Mouse (Mus musculus): Measurements from ENCODE around the gene Gpat3.

Gene Gpat3

DNA sequence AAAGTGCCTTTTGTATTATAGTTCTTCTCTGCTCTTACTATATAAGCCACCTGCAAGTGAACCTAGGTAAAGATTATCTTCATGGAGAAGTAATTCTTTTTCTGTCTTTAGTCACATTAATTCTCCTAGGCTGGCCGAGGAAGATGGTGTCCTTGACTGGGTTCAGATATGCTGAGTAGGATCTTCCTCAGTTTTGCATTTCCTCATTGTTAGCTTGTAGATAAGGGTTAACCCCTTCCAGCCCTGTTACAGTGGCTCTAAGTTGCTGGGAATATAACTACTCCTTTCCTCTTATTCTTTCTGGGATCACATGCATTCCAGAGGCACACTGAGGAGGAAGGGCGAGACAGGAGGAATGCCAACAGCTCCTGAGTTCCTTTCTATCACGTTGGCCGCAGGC lies 15.6 kb downstream of the Gpat3 start:
- no peak for DNase-seq (ENCODE audit: low spot score)

DNA sequence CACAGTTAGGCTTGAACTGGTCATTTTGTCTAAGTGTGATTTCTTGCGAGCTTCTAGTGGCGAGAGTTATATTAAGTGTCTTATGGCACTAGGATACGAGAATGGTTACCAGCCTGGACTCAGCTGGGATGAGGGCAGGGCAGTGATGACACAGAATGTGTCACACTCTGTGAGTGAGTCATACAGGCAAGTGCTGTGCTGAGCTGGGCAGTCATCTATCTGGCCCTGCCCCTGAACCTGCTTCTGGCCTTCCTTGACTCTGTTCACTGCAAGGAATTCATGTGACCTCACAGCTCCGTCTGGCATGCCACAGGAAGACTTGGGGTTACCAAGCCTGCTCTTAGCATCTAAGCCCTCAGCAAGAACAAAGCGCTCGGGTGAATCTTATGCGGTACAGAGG lies 16.3 kb downstream of the Gpat3 start:
- no peak for DNase-seq (ENCODE audit: low spot score)

DNA sequence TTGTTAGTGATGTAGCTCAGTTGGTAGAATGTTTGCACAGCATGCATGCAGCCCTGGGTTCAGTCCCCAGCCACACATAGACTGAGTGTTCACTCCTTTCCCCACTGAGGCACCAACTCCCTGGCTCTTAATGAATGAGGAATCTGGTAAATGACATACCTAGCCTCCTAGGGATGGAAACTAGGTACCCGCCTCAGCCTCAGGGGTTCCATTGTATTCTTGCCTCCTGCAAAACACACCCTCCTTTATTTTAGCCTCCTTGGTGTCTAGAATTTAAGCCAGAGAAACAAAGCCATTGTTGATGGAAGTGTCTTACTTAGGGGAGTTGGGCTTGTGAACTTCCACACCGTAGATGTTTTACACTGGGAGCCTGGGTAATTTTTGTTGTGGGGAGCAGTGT lies 17.6 kb downstream of the Gpat3 start:
- DNase-seq (ENCODE audit: low spot score): no peak

DNA sequence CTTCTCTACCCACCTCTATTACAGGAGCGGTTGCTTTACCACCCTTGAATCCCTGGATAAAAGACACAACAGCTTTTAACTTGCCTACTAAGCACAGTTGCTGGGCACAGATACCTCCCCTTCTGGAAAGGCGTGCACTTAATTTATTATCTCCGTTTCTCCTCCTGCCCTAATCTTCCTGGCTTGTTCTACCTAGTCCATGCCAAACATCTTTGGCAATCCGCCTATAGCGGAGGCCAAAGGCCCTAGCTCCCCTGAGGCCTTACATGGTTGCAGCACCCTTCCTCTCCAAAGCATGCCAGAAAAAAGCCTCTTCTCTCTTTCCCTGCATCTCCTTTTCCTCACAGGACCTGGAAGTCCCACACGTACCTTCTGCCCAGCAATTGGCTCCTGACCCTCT lies 18.9 kb downstream of the Gpat3 start:
- no peak for DNase-seq (ENCODE audit: low spot score)

DNA sequence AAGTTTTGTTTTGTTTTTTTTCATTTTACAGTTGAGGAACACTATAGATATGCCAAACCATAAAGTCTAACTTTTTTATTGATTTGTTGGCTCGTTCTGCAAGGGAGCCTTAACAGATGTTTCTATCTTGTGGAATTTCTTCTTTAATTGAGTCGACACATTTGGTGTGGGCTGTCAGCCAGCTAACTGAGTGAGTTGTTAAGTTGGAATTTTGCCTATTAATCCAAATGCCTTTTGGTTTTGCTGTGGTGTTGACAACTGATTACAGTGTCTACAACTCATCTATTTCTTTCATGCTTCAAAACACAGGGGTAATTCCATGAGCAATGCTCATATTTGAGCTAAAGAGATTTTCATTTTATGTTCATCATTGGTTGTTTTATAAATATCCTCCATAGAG lies 20.7 kb downstream of the Gpat3 start:
- no peak for DNase-seq (ENCODE audit: low spot score)

DNA sequence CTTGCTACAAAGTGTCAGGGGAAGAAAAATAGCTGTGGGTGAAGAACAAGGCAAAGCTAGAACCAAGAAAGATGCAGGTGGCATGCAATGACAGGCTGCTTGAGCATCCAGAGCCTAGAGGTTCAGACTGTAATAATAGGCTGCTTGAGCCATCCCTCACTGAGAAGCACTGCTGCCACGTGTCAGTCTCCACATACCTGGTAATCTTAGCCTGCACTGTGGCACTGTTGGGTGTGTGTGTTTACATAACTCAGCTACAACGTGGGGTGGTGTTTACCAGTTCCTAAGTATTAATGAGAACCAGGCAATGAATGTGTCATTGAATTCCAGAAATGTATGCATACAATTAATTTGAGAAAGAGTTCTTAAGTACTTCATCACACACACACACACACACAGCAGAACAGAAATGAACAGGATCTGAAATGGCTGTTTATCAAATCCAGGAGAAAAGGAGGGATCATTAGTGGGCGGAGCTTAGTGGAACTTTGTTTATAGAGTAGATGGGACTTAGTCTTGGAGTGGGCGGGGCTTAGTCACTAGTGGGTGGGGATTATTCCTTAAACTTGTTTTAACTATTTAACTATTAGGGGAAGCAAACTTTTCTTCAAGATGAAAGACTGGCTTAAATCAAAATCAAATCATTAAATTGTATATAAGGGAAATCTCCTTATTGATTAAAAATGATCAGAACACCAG lies 23.8 kb downstream of the Gpat3 start:
- no peak for DNase-seq (ENCODE audit: low spot score)

DNA sequence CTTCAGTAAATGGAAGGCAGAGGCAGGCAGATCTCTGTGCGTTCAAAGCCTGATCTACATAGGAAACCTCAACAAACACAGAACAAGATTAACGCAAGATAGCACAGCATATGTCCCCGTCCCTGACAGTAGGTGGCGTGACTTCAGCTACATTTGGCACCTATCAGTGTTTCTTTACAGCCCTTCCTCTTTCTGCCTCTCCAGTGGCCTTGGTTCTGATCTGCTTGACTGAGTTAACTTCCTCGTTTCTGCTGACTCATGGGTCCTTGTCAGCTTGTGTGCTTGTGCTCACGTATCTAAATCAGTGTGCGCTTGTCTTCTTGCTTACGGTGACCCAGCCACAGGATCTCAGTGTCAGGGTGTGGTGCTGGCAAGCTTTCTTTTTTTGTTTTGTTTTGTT lies 26.5 kb downstream of the Gpat3 start:
- DNase-seq (ENCODE audit: low spot score): no peak

DNA sequence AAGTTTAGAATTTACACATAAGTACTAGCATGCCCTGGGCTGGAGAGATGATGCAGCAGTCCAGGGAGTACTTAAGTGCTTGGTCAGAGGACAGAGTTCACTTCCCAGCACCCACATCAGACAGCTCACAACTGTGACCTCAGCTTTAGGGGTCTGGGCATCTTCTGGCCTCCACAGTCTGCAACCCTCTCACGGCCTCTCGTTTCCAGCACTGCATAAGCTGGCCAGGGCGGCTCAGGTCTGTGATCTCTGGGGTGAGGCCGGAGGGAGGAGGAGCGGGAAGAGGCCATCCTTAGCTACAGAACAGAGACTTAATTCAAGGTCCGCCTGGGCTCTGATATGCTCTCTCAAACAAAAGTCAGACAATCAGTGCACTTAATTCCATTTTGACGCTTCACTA lies 29.2 kb downstream of the Gpat3 start:
- no peak for DNase-seq (ENCODE audit: low spot score)

DNA sequence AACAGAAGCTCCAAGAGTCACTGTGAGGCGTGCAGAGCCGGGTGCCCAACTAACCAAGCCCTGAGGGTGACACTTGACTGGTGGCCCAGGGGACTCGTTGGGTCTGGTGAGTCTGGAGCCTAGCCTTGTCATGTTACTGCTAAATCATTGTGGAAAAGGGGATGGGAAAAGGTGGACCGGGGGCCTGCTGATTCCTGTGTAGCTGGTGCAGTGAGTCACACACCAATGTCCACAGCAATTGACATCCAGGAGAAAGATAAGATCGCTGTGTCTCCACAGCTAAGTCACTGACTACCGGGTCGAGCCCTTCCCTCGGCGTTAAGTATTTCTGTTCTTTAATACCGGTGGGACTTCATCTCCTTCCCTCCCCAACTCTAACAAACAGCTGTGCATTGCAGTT lies 29.7 kb downstream of the Gpat3 start:
- no peak for DNase-seq (ENCODE audit: low spot score)

DNA sequence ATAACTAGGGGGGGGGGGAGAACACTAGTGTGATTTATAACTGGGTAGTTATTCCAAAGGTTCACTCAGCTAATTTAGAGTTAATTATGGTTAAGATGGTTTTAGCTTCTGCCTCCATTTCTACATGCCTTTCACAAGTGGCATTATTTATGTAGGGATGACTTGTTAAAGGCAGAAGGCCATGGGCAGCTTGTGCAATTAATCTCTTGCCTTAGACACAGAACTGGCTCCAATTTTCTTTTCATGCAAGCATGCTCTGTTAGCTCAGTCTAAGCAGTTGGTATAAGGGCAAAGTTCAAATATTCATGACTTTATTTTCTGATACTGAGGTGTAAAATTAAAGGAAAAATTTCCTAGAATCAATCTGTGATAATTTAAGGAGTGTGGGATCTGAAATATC lies 31.5 kb downstream of the Gpat3 start:
- no peak for DNase-seq (ENCODE audit: low spot score)

DNA sequence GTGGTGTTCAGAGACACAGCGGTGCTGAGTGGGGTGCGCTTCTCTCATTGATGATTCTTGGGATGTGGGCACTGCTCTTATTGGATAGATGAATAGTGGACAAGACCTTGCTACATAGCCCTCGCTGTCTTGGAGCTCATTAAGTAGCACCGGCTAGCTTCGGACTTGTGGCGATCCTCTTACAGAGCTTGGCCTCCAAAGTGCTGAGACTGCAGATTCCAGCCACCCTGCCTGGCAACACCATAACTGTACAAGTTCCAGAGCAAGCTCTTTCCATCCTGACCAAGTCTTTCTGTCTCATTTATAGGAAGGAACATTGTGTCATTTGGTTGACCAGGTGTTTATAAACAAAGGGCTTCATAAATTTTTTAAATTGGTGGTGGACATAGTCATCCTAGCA lies 39.7 kb downstream of the Gpat3 start:
- no peak for DNase-seq (ENCODE audit: low spot score)

DNA sequence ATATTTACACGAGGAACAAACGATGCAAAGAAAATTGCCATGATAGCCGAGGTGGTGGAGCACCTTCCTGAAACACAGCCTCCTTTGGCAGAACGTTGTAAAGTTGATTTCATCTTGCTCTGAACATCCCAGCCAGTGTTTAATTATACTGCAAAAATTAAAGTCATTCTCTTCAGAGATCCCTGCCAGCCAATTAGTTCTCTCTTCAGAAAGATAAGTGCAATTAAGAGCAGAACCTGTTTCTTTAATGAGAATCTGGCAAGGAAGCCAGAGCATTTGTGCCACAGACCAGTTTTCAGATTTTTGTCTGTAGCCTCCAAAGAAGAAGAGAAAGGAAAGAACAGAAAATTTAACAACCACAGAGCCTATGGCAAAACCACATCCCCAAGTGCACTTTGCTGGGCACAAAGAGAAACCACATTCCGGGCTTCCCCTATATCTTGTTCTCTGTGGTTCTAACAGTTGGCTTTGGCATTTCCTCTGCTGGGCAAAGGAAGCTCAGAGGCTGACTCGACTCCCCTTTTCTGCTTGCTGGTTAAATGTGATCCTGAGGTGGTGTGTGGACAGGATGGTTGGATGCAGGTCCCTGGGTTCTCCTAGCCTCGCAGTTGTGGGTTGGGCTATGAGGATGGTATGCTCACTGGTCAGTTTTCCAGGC lies 40.9 kb downstream of the Gpat3 start:
- no peak for DNase-seq (ENCODE audit: low spot score)

DNA sequence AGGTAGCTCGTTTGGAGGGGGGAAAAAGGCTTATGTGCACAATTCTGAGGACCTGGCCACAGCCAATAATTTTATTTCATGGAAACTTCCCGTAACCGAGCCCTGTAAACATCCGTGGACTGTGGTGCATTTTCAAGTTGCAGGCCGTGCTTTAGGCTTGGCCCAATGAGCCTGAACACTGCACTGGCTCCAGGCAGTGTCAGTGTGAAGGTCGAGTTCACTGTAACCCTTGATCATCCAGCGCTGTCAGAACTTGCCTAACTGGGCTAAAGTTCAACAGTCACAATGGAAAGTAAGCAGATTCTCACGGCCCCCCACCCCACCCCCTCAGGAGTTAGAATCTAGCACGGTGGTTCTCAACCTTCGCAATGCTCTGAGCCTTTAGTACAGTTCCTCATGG lies 50.7 kb downstream of the Gpat3 start:
- no peak for DNase-seq (ENCODE audit: low spot score)

DNA sequence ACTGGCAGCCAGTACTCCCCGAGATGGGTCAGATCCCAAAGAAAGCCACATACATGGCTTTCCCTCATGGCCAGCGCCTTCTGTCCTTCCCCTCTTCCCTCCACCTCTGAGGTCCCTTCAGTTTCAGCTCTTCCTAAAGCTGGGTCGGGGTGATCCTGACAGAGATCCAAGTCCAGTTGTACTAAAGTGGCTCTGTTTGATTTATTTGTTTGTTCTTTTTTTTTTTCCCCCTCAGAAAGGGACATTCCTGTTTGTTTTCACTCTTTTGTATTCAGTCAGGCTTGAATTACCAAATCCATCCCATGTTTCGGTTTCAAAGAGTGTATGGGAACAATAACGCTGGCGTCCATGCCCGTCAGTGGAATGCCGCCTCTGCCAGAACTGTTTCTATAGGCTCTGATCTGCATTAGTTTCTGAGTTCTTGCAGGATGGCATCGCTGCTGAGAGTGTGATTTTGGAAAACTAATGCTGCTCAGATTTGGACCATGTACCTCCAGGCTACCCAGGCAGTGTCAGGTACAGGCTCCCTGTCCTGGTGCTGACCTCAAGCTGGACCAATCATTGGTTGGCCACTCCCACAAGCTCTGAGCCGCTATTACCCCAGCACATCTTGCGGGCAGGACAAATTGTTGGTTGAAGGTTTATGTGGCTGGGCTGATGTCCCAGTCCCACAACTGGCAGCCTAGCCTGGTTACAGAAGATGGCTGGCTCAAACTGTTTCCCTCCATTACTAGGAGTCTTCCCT lies 54.4 kb downstream of the Gpat3 start:
- DNase-seq (ENCODE audit: low spot score): no peak

DNA sequence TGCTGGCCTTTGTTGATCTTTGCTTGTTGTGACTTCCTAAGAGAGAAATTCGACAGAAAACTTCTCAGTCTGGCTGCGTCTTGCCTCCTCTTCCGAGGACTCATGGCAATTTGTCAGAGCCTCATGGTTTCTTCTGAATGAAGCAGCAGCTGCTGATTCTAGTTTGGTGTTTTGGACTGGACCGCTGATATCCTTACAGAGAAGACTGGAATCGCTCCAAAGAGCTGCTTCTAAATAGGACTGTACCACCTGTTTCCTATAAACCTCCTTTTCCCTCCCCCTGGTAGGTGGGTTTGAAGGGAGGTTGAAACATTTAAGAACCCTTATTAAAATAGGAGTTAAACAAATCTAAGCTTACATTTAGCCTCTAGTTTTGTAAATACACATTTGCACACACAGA lies 55.5 kb downstream of the Gpat3 start:
- no peak for DNase-seq (ENCODE audit: low spot score)

DNA sequence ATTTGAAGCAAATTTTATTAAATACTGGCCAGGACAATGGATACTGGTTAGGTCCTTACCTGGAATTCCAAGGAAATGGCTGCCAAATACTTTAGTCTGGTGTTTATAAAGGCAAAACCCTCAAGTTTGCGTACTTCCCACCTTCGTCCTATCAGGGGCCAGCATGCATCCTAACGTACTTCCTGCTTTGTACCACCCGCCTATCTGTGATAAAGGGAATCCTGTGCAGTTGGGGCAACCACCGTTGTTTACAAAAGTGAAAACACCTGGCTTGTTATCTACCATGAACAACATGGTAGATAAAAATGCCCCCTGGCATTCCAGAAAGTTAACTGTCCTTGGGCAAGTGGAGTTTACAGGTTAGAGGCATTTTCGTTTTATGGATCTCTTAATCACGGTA lies 63.0 kb downstream of the Gpat3 start:
- DNase-seq (ENCODE audit: low spot score): no peak

DNA sequence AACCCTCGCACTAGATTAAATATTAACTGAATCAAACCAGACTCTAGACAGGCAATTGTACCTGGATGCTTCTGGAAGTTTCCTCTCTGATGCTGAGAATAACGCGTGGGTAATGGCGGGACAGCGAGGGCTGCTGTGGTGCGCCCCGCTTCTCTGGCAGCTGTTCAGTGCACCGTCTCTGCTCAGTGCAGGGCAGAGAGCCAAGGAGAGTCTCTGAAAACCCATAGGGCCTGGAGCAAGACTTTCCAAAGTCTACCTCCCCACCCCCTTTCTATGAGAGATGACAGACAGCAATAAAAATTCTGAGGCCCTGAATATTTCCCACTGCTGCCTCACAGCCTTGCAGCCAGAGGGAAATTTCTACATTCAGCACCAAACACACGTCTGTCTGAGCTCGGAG lies 63.4 kb downstream of the Gpat3 start:
- DNase-seq (ENCODE audit: low spot score): no peak

DNA sequence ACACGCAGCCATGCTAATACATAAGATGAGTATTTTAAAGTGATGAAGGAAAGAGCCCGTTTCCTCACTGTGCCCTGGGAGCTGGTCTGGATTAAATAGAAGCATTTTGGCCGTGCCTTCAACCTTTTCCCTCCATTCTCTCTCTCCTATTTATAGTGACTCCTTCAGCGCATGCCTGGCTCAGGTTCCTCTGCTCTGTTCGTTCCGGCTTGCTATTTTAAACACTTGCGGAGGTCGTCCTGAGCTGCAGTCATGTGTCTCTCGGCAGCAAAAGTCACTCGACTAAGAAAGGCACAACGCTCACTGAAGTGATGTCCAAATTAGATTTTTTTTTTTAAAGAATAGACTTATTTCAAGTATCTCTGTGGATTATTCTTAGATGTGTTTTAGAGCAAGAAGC lies 64.2 kb downstream of the Gpat3 start:
- no peak for DNase-seq (ENCODE audit: low spot score)

DNA sequence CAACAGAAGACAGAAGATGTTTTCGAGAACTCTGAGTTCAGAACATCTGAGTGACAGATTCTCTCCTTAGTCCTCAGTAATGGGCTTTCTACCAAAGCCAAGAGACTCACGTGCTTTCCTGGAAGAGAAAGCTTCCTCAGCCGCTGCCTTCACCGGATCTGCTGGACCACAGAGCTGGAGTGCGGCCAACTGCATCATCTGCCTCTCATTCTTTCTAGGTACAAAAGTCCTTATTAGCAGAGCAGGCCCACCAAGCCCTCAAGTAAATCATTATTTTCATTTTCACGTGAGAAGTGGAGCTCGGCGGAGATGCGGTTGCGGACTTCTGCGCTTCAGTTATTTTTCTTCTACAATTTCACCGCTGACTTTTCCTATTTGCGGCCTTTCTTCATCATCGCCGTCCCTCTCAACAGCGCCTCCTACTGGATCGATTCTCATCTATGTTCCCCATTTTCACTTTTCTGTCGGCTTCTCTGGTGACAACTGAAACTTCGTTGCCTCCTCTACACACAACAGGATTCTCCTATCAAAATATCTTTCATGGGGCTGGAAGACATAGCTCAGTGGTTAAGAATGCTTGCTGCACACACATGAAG lies 66.1 kb downstream of the Gpat3 start:
- DNase-seq (ENCODE audit: low spot score): no peak

DNA sequence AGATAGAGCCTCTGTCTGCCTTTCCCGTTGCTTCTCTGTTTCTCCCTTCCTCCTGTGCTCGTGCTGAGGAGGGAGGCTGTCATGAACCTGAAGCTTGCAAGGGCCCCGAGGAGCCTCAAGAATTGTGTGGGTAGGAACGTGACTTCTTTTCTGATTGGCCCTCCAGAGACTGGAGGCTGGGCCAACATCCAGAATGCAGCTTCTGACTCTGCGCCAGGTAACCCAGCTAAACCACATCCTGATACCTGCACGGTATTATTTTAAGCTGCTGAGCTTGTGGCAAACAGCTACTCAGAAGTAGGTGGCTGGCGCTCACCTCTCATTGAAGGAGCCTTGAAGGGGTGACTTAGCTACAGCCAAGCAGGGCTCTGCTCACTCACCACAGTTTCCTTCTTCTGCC lies 66.9 kb downstream of the Gpat3 start:
- DNase-seq (ENCODE audit: low spot score): no peak

DNA sequence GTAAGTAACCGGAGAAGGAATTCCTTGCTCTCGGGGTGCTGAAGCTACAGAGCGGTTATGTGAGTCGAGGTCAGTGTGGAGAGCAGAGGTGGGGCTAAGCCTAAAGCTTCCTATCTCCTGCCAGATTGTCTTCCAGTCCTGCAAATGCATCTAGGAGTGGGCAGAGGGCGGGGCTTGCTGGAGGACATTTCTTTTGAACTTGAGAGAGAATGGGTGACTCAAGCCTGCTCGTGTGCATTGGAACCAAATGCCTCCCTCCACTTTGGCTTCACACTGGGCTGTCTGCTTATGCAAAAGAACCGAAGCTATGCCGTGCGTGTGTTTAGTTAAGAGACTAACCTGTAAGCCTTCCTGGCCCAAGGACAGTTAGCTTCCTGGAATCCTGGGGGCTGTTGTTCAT lies 67.8 kb downstream of the Gpat3 start:
- DNase-seq (ENCODE audit: low spot score): no peak

DNA sequence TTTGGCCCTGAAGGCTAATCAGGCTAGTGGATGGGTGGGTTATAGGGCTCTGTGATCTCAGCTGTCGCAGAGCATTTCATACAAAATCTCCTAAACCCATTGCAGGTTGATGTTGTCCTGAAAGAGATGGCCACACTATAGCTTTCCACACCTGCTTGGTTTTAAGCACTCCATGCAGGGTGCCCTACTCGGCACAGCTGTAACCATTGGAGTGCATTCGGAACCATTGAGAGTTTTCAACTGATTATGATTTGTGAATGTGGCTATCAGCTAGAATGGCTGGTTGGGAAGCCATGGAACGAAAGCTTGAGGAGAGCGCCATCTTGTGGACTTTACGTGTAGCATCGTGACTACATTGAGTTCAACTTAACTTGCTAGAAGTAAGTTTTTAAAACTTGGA lies 69.5 kb downstream of the Gpat3 start:
- DNase-seq (ENCODE audit: low spot score): peak; percentile 22

DNA sequence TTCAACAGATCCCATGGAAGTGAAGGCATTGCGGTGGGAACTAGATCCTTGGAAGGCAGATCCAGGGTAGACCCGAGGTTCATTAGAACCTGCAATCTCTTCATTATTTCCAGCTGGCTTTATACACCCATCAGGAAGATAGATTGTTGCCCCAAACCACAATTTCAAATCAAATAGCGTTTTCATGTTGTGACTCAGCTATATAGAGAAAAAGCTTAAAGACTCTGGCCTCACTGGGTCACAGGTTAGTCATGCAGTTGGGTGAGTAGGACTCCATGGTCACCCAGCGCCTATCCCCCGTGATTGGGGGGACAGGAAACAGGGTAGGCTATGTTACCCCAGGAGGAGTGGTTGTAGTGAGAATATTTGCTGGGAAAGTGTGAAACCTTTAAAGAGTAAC lies 69.9 kb downstream of the Gpat3 start:
- DNase-seq (ENCODE audit: low spot score): no peak

Data from urinary bladder, postnatal 25 days (tissue).